Mouse (Mus musculus) brown adipose tissue, adult 24 weeks (tissue): ENCODE measurements around the gene Zfyve16. TPM values are rescaled to one million over a fixed set of nuclear protein-coding genes. Genes with fewer than 3 reads are reported as not detected.

ENCODE experiments used
- H3K27ac ChIP-seq: fragments of 200-500 bp; replicated peaks from 2 replicates; pipeline ENCODE4 v1.5.1; 2012; ENCODE audit warnings: low read depth, mild to moderate bottlenecking, low read length
- H3K4me1 ChIP-seq: fragments of 200-500 bp; 2 replicates; pipeline ENCODE4 v1.6.1; 2012; ENCODE audit warnings: low read length, mixed read lengths; ENCODE audit not compliant: control insufficient read depth, insufficient read depth, insufficient read length
- H3K4me3 ChIP-seq: fragments of 200-500 bp; 2 replicates; pipeline ENCODE4 v1.5.1; 2012; ENCODE audit warnings: low read depth, mild to moderate bottlenecking, low read length, moderate library complexity; ENCODE audit not compliant: insufficient read depth
- polyA plus RNA-seq: library from polyadenylated mRNA; stranded (reverse); fragments of >200 nt; gene quantifications from 2 replicates; pipeline ENCODE4 v1.2.4, GENCODE M21; 2012; ENCODE audit not compliant: missing spikeins, insufficient read depth, insufficient read length

Zfyve16 gene
- polyA plus RNA-seq, result 6.3 and 8.5 TPM in 2 replicates

GRCm38 (mm10) chr13:92530721-92531211 is at the start of gene Zfyve16:
TSS of gene Zfyve16 (minus strand) at chr13:92530868.
- Histone ChIP-seq H3K4me3 (peak within 1 kb of the TSS; percentile 66), H3K27ac (peak within 1 kb of the TSS; percentile 84), H3K4me1 (peaks cover 2% of the 10 kb centered on the region; the same call in 1 of the 2 replicates)

GRCm38 (mm10) chr13:92578210-92578609 is 47.5 kb upstream of the Zfyve16 start:
- Histone ChIP-seq H3K4me3 (no peak overlapping the region), H3K27ac (no peak overlapping the region), H3K4me1 (no peaks in the 10 kb centered on the region)

DNA sequence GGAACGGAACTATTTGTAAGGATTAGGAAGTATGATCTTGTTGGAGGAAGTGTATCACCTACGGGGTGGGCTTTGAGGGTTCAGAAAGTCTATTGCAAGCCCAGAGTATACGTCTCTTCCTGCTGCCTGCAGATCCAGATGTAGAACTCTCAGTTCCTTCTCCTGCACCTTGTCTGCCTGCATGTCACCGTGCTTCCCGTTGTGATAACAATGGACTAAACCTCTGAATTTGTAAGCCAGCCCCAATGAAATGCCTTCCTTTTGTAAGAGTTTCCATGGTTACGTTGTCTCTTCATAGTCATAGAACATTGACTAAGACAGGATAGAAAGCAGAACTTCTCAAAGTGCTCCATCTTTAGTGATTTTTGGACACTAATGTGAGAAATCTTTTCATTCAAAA is 46.0 kb upstream of the Zfyve16 start:
- H3K4me3 ChIP-seq, result no peak overlapping the region
- no peak overlapping the region for H3K27ac ChIP-seq
- H3K4me1 ChIP-seq, result no peaks in the 10 kb centered on the region

- Histone ChIP-seq H3K4me3 (no peak within 1 kb of the TSS), H3K27ac (no peak within 1 kb of the TSS), H3K4me1 (no peaks in the 10 kb centered on the region)
Observed at GRCm38 (mm10) chr13:92576072-92576471, 45.4 kb upstream of the Zfyve16 start, which contains the start of gene Spz1. TSS of gene Spz1 (minus strand) at chr13:92576172.

DNA sequence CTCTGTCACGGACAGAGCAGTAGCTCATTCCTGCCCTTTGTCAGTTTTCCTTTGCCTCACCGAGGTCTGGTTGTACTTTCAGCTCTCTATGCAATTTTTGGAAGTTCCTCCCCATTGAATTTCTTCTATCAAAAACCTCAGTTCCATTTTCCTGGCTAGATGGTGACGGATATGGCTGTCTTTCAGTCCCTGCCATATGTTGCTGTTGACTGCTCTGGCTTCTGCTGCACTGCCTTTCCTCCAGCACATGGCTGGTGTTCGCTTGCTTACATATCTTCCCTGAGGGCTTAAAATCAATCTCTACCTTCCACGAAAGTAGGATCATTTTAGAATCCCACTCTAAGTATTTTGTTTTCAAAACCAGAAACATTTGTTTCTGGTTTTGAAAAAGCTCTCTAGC is 28.8 kb upstream of the Zfyve16 start:
- Histone ChIP-seq H3K4me1 (no peaks in the 10 kb centered on the region), H3K27ac (no peak overlapping the region), H3K4me3 (no peak overlapping the region)

- Histone ChIP-seq H3K27ac (no peak overlapping the region), H3K4me3 (no peak overlapping the region), H3K4me1 (no peaks in the 10 kb centered on the region)
Observed at GRCm38 (mm10) chr13:92557229-92557628, 26.6 kb upstream of the Zfyve16 start.

GRCm38 (mm10) chr13:92556458-92557126 is 25.9 kb upstream of the Zfyve16 start:
- no peak overlapping the region for H3K27ac ChIP-seq
- no peak overlapping the region for H3K4me3 ChIP-seq
- no peaks in the 10 kb centered on the region for H3K4me1 ChIP-seq

GRCm38 (mm10) chr13:92547093-92547492 is 16.4 kb upstream of the Zfyve16 start:
- Histone ChIP-seq H3K4me1 (no peaks in the 10 kb centered on the region), H3K27ac (no peak overlapping the region), H3K4me3 (no peak overlapping the region)

GRCm38 (mm10) chr13:92540997-92541396 is 10.3 kb upstream of the Zfyve16 start:
- no peak overlapping the region for H3K4me3 ChIP-seq
- H3K27ac ChIP-seq, result no peak overlapping the region
- H3K4me1 ChIP-seq, result no peaks in the 10 kb centered on the region

DNA sequence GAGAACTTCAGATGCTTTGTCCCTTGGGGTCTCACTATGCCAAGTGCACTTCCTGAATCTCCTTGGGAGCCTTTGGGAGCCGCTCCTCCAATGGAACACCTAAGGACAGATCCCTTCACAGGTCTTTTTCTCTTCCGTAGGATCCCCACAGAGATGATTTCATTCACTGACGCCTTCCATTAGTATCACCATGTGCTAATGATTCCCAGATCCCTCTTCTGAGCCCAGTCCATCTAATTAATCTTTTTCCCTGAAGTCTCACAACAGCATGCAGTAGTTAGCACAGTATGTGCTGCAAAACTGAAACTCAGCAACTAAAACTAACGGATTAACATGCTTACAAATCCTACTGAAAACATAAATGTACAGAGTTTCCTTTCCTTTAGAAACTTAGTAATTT is 8.5 kb upstream of the Zfyve16 start:
- no peak overlapping the region for H3K27ac ChIP-seq
- no peaks in the 10 kb centered on the region for H3K4me1 ChIP-seq
- no peak overlapping the region for H3K4me3 ChIP-seq

DNA sequence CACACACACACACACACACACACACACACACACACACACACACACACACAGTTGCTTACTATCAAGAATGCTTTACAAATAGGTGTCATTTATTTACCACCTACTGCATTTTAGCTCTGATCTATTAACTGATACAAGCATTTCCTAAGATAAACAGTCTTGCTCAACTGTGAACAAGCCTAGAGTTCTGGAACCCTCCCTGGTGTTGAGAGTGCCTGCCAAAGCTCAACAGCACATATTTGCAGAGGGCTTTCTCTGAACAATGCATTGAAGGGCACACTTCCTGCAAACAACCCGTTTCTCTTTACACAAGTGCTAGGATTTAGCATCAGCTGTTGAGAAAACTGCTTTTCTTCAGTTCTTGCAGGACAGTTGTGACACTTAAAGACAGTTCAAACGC is 3.1 kb upstream of the Zfyve16 start:
- peaks cover under 1% of the 10 kb centered on the region; the same call in 1 of the 2 replicates for H3K4me1 ChIP-seq
- H3K27ac ChIP-seq, result no peak overlapping the region
- H3K4me3 ChIP-seq, result no peak overlapping the region

GRCm38 (mm10) chr13:92532216-92532615 is 1.5 kb upstream of the Zfyve16 start:
- Histone ChIP-seq H3K4me1 (peaks cover 2% of the 10 kb centered on the region; the same call in 1 of the 2 replicates), H3K4me3 (no peak overlapping the region), H3K27ac (no peak overlapping the region)

DNA sequence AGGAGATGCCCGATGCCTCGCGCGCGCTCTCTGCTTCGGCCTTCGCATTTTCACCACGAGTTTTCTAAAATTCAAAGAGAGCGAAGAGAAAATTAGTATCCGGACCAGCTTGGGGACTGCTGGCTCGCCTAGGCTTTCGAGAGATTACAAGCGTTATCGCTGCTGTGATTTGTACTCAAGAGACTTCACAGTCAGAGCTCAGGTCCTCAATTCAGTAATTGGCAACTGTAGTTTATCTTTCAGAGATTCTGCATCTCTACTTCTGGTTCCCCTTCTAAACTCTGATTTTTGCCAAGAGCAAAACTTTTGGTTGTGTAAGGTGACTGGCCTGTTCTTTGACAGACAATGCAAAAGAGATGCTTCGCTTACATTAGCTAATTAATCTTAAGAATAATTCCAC is 569 bp upstream of the Zfyve16 start:
- Histone ChIP-seq H3K4me3 (peak overlapping the region; percentile 66), H3K4me1 (peaks cover 2% of the 10 kb centered on the region; the same call in 1 of the 2 replicates), H3K27ac (peak overlapping the region; percentile 80)

DNA sequence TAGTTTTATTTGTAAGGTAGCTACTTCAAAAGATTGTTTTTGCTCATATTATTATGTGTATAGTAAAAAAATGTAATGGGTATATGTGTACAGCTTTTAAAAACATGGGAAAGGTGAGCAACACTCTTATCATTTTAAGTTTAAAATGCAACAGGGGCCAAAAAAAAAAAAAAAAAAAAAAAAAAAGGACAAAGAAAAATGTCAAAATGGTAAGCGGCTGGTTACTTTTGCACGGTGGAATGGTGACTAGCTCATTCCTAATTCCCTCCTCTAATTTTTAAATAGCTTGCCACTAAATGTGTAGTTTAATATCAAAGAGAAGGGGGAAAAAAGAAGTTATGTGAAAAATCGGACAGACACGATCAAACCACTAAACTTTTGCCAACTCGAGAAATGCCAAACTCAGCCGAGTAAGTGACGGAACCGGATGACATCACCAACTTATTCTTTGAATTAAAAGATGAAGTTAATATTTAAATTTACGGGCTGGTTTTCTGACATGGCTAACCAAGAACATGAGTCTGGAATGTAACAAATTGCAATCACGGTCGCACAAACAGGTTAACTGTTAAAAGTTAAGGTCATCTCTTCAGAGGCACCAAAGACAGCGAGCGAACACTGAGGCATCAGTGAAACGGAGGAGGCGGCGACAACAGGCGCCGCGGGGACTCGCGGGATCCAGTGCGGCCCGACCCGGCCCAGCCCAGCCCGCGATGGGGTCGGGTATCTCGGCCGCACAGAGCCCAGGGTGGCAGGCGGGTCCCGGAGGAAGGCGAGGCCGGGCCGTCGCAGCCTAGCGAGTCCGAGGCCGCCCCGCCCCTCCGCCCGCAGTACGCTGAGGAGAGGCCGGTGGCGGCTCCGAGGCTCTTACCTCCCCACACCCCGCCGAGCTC is 594 bp downstream of the Zfyve16 start:
- H3K4me3 ChIP-seq, result peak overlapping the region; percentile 66
- peak overlapping the region; percentile 84 for H3K27ac ChIP-seq
- peaks cover 2% of the 10 kb centered on the region; the same call in 1 of the 2 replicates for H3K4me1 ChIP-seq

- Histone ChIP-seq H3K4me3 (no peak overlapping the region), H3K4me1 (no peaks in the 10 kb centered on the region), H3K27ac (no peak overlapping the region)
Observed at GRCm38 (mm10) chr13:92523178-92523813, 7.4 kb downstream of the Zfyve16 start.
